In genomic region chr1:88211812-88212211, GRCm38 (mm10) we compare ENCODE assay signal across 9 mouse cellular contexts. TPM values are rescaled to one million over a fixed set of nuclear protein-coding genes. Genes with fewer than 3 reads are reported as not detected.
DNase-seq lines count a peak whose midpoint lies in the region; ATAC-seq and TF ChIP-seq lines count a peak whose summit lies in the region.
"Had no signal": no experiment of that assay in that cellular context is flagged by ENCODE, and none has a peak within 500 bp of the region (broad histone marks: within the 10 kb centered on the region; RNA-seq: fewer than 3 reads in every experiment).

Ugt1a1 (plus strand) TSS chr1:88211959.

- no peak for TF ChIP-seq CTCF in kidney, adult 2 months (conservative IDR thresholded peaks at IDR 0.05; ENCODE audit: insufficient read depth, insufficient read length, low read depth, low read length)
- TF ChIP-seq CTCF in cerebellum, adult 2 months (IDR thresholded peaks at IDR 0.05; ENCODE audit: borderline replicate concordance, insufficient read depth, low read depth, low read length): no peak

- no peak within 1 kb of the TSS for H3K27ac ChIP-seq in heart, embryonic 11.5 days (ENCODE audit: low read depth, low read length)
- H3K27ac ChIP-seq in kidney, adult 2 months (ENCODE audit: insufficient read depth, low read depth, low read length): no peak within 1 kb of the TSS
- no peak within 1 kb of the TSS for H3K27ac ChIP-seq in midbrain, embryonic 15.5 days
- no peak within 1 kb of the TSS for H3K27ac ChIP-seq in cerebellum, adult 2 months (ENCODE audit: insufficient read depth, low read length)
- H3K27ac ChIP-seq: heart, embryonic 13.5 days had no signal

- H3K4me1 ChIP-seq in heart, embryonic 11.5 days (ENCODE audit: control insufficient read depth, insufficient read depth, low read length): no peaks in the 10 kb centered on the region
- no peaks in the 10 kb centered on the region for H3K4me1 ChIP-seq in kidney, adult 2 months (ENCODE audit: control insufficient read depth, insufficient read depth, low read length)
- H3K4me1 ChIP-seq in midbrain, embryonic 15.5 days: no peaks in the 10 kb centered on the region
- H3K4me1 ChIP-seq in cerebellum, adult 2 months (ENCODE audit: control insufficient read depth, insufficient read depth, low read length): no peaks in the 10 kb centered on the region
- H3K4me1 ChIP-seq: heart, embryonic 13.5 days had no signal

- H3K9me3 ChIP-seq in heart, embryonic 11.5 days (replicated peaks; ENCODE audit: control insufficient read depth, low read length): peaks cover 52% of the 10 kb centered on the region
- H3K9me3 ChIP-seq in midbrain, embryonic 15.5 days: peaks cover 52% of the 10 kb centered on the region

- no peak within 1 kb of the TSS for H3K9ac ChIP-seq in heart, embryonic 11.5 days (ENCODE audit: low read depth, low read length)
- no peak within 1 kb of the TSS for H3K9ac ChIP-seq in midbrain, embryonic 15.5 days
- H3K9ac ChIP-seq: heart, embryonic 13.5 days had no signal

- TF ChIP-seq POLR2A in kidney, adult 2 months (IDR thresholded peaks at IDR 0.05; ENCODE audit: low read depth, low read length): no peak
- no peak for TF ChIP-seq POLR2A in cerebellum, adult 2 months (IDR thresholded peaks at IDR 0.05; ENCODE audit: borderline replicate concordance, insufficient read depth, low read length)

- H3K4me2 ChIP-seq in heart, embryonic 11.5 days: no peak within 1 kb of the TSS
- H3K4me2 ChIP-seq in midbrain, embryonic 15.5 days: no peak within 1 kb of the TSS
- H3K4me2 ChIP-seq: heart, embryonic 13.5 days had no signal

- ATAC-seq in heart, embryonic 11.5 days (replicated peaks; ENCODE audit: insufficient number of reproducible peaks, low FRiP score, low TSS enrichment): no peak
- ATAC-seq in midbrain, embryonic 15.5 days (replicated peaks): 0 out of 2 replicates have a peak, but pooled peaks have one; percentile 25

- no peaks in the 10 kb centered on the region for H3K27me3 ChIP-seq in heart, embryonic 11.5 days (ENCODE audit: control insufficient read depth, insufficient read depth, low read length)
- no peaks in the 10 kb centered on the region for H3K27me3 ChIP-seq in kidney, adult 2 months (replicated peaks; ENCODE audit: control insufficient read depth, insufficient read depth, low read length)
- H3K27me3 ChIP-seq in midbrain, embryonic 15.5 days (replicated peaks): no peaks in the 10 kb centered on the region
- no peaks in the 10 kb centered on the region; the same call in 1 of the 2 replicates for H3K27me3 ChIP-seq in cerebellum, adult 2 months (ENCODE audit: control insufficient read depth, insufficient read depth, low read length)
- H3K27me3 ChIP-seq: heart, embryonic 13.5 days had no signal

- peak; percentile 1 to 2 for DNase-seq in heart, adult 9 months (ENCODE audit: low spot score in 2 of 2)
- peak; percentile 33 for DNase-seq in adipocyte (ENCODE audit: low spot score)
- DNase-seq in kidney, adult 2 months: peak; percentile 74
- no peak for DNase-seq in right cerebral cortex, adult 18-20 months
- no peak for DNase-seq in thymus, adult 18-20 months
- DNase-seq in cerebellum, adult 2 months: no peak

- H3K36me3 ChIP-seq in heart, embryonic 11.5 days (ENCODE audit: control insufficient read depth, insufficient read depth, low read length): peaks cover 2% of the 10 kb centered on the region; the same call in 1 of the 2 replicates
- no peaks in the 10 kb centered on the region for H3K36me3 ChIP-seq in kidney, adult 2 months (ENCODE audit: control insufficient read depth, insufficient read depth, low read length)
- H3K36me3 ChIP-seq in midbrain, embryonic 15.5 days (replicated peaks): no peaks in the 10 kb centered on the region
- H3K36me3 ChIP-seq: heart, embryonic 13.5 days had no signal

- WGBS in heart, embryonic 11.5 days (ENCODE audit: insufficient replicate concordance): 62% methylated on average over 8 of the region's 8 CpGs
- 66% methylated on average over 8 of the region's 8 CpGs for WGBS in kidney, adult 2 months
- WGBS in midbrain, embryonic 15.5 days: 70% methylated on average over 8 of the region's 8 CpGs
- WGBS in cerebellum, adult 2 months: 66% methylated on average over 8 of the region's 8 CpGs

- no peak within 1 kb of the TSS for H3K4me3 ChIP-seq in heart, embryonic 11.5 days (ENCODE audit: low read depth, low read length)
- no peak within 1 kb of the TSS for H3K4me3 ChIP-seq in kidney, adult 2 months (ENCODE audit: insufficient read depth, low read depth, low read length)
- no peak within 1 kb of the TSS for H3K4me3 ChIP-seq in midbrain, embryonic 15.5 days
- no peak within 1 kb of the TSS for H3K4me3 ChIP-seq in cerebellum, adult 2 months (replicated peaks; ENCODE audit: insufficient read depth, low read depth, low read length)
- H3K4me3 ChIP-seq: heart, embryonic 13.5 days had no signal

RNA-seq across cellular contexts. Expression of gene Ugt1a1, which starts in this region (rescaled TPM):
- not detected in 2 replicates for polyA plus RNA-seq in heart, embryonic 11.5 days (2014; fragmentation: Nextera tagmentation; extraction: Ambion mirVana)
- 25.5 and 31.7 TPM in 2 replicates for polyA plus RNA-seq in kidney, adult 2 months (2012; rRNA removed)
- not detected in 2 replicates for polyA plus RNA-seq in midbrain, embryonic 15.5 days (2015; fragmentation: Nextera tagmentation; extraction: Ambion mirVana)
- not detected in 2 replicates for polyA plus RNA-seq in cerebellum, adult 2 months (2012; rRNA removed)
- polyA plus RNA-seq: heart, embryonic 13.5 days had no signal

Comparison
In these comparisons a context has a peak if more than half of its experiments do, and no peak if none do; other contexts are left out.
1. RNA of gene Ugt1a1 (polyA plus RNA-seq): 25.5 to 31.7 TPM in kidney, adult 2 months; not detected in cerebellum, adult 2 months, not detected in heart, embryonic 11.5 days and not detected in midbrain, embryonic 15.5 days; every median in the first group is over 10 times any median in the second.
2. Peak in ATAC-seq in midbrain, embryonic 15.5 days; RNA of the gene not detected or under 1 TPM.
3. DNase-seq: peak in heart, adult 9 months (2 of 2), adipocyte (single experiment) and kidney, adult 2 months (single experiment); none in right cerebral cortex, adult 18-20 months (single experiment), thymus, adult 18-20 months (0 of 2) and cerebellum, adult 2 months (0 of 2).